Mouse (Mus musculus) embryo, embryonic 9.5 days (tissue): Measurements from ENCODE around the gene Rps6kl1.
A peak's percentile ranks its signal among the peaks of the same experiment; 100 is the strongest.

Source experiments
- DNase-seq: peaks from one replicate; pipeline ENCODE4 v3.0.0-alpha.2; 2017; ENCODE audit errors: extremely low spot score

Rps6kl1 gene

GRCm38 (mm10) chr12:85151002-85151774 lies at the start of gene Rps6kl1:
TSS of gene Rps6kl1 (minus strand) at chr12:85151264.
- peak; percentile 41 for DNase-seq

GRCm38 (mm10) chr12:85199954-85200353 lies 48.9 kb upstream of the Rps6kl1 start:
- no peak for DNase-seq

GRCm38 (mm10) chr12:85197936-85198335 lies 46.9 kb upstream of the Rps6kl1 start:
- peak; percentile 55 for DNase-seq

- DNase-seq: no peak
These were observed 46.3 kb upstream of the Rps6kl1 start for GRCm38 (mm10) chr12:85197371-85197770.

- no peak for DNase-seq
These were observed 45.1 kb upstream of the Rps6kl1 start for GRCm38 (mm10) chr12:85196191-85196590.

GRCm38 (mm10) chr12:85195086-85195485 lies 44.0 kb upstream of the Rps6kl1 start:
- DNase-seq: no peak

GRCm38 (mm10) chr12:85194623-85195018 lies 43.6 kb upstream of the Rps6kl1 start:
- no peak for DNase-seq

GRCm38 (mm10) chr12:85193923-85194622 lies 43.0 kb upstream of the Rps6kl1 start:
- DNase-seq: no peak

GRCm38 (mm10) chr12:85193146-85193545 lies 42.1 kb upstream of the Rps6kl1 start:
- no peak for DNase-seq

- no peak for DNase-seq
These were observed 41.5 kb upstream of the Rps6kl1 start for GRCm38 (mm10) chr12:85192461-85193108.

- DNase-seq: no peak
These were observed 39.2 kb upstream of the Rps6kl1 start for GRCm38 (mm10) chr12:85190290-85190689.

GRCm38 (mm10) chr12:85186361-85186760 lies 35.3 kb upstream of the Rps6kl1 start:
- DNase-seq: no peak

GRCm38 (mm10) chr12:85185810-85186209 lies 34.7 kb upstream of the Rps6kl1 start:
- DNase-seq: no peak

GRCm38 (mm10) chr12:85184118-85184517 lies 33.1 kb upstream of the Rps6kl1 start:
- DNase-seq: no peak

- no peak for DNase-seq
These were observed 31.8 kb upstream of the Rps6kl1 start for GRCm38 (mm10) chr12:85182898-85183297.

GRCm38 (mm10) chr12:85182345-85182643 lies 31.2 kb upstream of the Rps6kl1 start:
- DNase-seq: no peak

- DNase-seq: no peak
These were observed 30.6 kb upstream of the Rps6kl1 start for GRCm38 (mm10) chr12:85181475-85182344.

- DNase-seq: no peak
These were observed 27.2 kb upstream of the Rps6kl1 start for GRCm38 (mm10) chr12:85178294-85178693.

GRCm38 (mm10) chr12:85177740-85178239 lies 26.7 kb upstream of the Rps6kl1 start, which contains the start of gene Pgf:
TSS of gene Pgf (minus strand) at chr12:85177790.
- no peak for DNase-seq

GRCm38 (mm10) chr12:85176846-85177523 lies 25.9 kb upstream of the Rps6kl1 start:
- peak; percentile 61 for DNase-seq
